Mouse (Mus musculus): ENCODE measurements around the gene Clip1.

The Clip1 gene

DNA sequence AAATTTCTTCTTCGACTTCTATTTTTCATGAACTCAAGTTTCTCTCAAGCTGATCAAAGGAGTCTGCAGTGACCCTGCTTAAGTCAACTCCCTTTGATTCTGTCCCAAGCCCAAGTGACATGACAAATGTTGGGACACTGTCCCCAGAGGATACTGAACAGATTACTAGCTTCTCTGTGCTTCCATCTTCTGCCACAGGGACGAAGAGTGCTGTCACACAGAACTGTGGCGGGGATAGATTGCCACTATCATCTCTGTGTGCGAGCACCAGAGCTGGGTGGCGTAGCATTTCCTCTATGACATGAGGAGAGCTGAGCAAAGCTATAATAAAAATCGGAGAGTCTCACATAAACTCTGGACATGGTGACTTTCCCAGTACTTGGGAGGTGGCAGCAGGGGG lies 82.2 kb downstream of the Clip1 start:
- no peak for DNase-seq (ENCODE audit: low spot score)

DNA sequence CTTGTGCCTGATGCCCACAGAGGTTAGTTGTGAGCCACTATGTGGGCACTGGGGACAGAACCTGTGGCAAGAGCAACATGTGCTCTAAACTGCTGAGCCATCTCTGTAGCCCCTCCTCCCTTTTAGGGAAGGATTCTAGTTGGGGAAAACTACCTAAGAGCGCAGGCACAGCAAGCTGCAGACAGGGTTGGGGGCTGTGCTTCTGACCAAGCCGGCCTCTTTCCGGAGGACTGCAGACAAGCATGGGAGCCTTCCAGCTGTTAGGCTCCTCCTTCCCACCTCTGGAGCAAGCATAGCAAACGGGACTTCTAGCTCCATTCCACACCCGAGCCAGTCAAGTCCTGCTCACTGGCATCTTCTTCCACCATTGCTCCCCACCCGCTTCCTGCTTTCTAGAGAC lies 85.1 kb downstream of the Clip1 start:
- DNase-seq (ENCODE audit: low spot score) = no peak

DNA sequence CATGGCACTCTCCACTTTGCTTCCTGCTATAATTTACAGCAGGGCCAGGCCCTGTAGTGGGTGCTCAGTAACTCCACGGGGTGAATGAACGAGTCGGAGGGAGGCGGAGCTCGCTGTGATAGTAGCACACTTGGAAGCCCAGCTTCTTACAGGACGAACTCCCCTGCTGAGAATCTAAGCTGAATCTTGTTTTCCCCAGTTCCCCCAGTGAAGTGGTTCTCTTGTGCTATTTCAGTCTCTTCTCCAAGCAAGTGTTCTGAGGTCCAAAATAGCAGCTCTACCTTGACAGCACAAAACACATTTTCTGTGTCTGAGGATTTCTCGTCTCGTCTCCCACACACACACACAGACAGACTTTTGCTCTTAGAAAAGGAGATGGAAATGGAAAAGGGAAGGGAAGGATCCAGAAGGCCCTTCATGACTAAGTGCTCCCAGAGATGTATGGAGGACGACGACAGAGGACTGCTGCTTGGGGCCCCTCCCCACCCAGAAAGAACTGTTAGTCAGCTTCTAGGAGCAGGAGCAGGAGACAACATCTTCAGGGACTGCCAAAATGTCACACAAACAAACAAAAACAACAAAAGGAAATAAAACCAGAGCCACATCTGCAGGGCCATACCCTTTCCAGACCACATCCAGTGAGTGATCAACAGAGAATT lies 90.7 kb downstream of the Clip1 start:
- DNase-seq (ENCODE audit: low spot score) = no peak

DNA sequence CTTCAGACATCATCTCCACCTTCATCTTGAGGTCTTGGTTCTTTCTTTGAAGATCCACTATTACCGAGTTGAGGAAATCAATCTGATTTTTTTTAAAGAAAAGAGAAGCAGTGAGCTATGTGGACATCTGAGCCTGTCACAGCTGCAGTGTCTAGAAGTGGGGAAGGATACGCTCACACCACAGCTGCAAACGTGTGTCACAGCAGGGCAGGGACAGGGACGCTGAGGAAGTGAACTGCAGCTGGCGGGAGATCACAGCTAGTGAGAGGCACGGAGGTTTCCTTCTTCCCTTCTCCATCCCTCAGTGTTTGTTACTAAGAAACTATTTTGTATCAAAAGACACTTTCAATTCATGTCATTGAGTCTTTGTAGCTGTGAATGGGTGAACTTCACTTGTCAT lies 104.4 kb downstream of the Clip1 start:
- DNase-seq (ENCODE audit: low spot score) = no peak

DNA sequence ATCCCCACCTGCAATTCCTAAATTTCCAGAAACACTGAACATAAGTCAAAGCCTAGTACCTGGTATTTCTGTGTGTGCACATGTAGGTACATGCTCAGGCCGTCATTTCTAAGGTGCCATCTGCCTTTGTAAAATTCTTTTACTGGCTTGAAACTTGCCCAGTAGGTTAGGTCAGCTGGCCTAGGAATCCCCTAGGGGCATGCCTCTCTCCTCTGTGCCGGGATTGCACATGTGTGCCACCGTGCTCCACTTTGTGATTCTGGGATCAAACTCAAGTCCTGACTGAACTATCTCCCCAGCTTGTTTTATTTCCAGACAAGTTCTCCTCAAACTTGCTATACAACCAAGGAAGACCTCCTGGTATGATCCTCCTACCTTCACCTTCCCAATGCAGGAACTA lies 107.7 kb downstream of the Clip1 start:
- DNase-seq (ENCODE audit: low spot score) = no peak

DNA sequence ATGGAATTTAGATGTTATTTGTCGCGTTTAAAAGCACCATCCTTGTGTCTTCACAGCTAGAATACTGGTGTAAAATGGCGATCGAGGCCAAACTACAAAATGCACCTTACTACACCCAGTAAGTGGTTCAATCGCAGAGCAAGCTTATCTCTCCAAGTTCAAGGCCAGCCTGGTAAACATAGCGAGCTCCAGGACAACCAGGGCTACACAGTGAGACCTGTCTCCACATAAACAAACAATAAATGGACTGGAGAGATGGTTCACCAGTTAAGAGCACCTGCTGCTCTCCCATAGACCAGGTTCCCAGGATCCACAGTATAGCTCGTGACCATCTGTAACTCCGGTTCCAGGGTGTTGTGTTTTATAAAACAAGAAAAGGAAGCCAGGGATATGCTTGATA lies 111.1 kb downstream of the Clip1 start:
- no peak for DNase-seq (ENCODE audit: low spot score)

DNA sequence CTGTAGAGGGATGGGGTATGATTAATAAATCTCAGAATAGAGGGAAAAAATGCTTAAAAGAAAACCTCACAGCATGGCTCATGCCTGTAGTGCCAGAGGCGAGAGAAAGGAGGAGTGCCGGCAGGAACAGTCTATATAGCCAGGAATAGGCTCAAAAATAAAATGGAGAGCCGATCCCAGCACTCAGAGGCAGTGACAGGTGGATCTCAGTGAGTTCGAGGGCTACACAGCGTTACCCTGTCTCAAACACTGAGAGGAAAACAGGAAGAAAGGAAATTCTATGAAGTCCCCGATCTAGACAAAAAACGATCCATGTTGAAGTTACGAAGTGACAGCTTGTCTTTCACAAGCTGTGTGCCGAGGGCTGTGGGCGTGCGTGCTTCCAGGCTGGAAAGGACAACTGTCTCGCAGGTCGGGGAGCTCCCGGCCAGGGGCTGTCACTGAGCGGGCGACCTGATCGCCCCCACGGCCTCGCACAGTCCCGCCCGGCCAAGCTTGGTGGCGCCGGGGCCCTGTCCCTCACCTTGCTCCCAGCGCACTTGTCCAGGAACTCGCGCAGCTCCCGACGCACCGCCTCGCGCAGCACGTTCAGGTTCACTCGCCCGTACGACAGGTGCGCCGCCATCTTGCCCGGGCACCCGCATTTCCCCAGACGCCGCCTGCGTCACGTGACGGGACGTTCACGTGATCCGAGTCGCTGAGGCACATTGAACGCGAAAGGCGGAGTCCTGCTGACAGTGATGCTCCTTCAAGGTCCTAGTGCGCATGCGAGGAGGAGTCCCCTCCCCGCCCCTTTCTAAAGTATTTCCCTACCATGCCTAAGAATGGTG lies 111.8 kb downstream of the Clip1 start, which contains the start of gene Vps33a:
Vps33a (minus strand) TSS at position 682 of the 830 bp plus-strand sequence.
- DNase-seq (ENCODE audit: low spot score) = peak; percentile 99

DNA sequence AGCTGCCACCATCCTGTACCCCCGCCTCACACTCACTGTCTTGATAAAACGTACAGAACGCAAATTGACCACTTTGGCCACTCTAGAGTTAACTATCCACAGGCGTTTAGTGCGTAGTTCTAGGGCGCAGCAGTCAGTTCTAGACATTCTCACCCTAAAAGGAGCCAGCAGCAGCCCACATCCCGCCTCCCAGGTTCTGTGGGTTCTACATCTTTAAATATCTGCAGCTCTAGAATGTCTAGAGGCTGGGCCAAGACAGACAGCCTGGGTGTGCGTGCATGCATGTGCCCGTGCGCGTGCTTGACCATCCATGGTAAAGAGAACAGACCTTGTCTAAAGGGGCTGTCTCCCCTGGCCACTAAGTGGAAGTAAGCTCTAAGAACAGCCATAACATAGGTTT lies 123.3 kb downstream of the Clip1 start:
- DNase-seq (ENCODE audit: low spot score) = peak; percentile 1

DNA sequence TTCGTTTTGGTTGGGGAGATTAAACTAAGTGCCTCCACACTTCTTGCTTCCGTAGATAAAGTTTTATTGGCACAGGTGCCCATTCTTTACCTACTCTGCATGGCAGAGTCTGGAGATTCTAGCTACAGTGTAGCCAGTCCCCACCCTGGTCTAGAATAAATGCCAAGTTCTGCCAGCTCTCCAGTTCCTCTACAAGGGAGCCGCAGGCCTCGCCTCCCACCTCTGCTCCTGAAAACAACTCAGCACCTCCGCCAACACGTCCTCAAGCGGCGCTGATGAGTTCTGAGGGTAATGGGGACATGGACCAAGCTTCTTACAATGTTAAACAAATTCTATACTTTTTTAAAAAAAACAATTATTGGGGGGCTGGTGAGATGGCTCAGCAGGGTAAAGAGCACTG lies 124.8 kb downstream of the Clip1 start:
- DNase-seq (ENCODE audit: low spot score) = peak; percentile 21

DNA sequence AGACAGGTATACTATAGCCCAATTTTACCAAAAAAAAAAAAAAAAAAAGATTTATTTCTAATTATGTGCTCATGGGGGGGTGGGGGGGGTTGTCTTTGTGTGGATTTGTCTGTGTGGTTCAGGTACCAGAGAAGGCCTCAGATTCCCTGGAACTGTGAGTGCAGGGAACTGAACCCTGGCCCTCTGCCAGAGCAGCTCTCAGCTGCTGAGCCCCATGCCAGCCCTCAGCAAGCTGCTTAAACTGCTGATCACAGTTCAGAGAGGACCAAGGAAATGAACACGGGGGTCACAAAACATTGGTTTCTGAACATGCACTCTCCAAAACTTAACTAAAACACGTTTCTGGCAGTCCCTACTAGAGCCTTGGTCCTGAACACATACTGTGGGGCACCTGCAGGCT lies 128.0 kb downstream of the Clip1 start:
- DNase-seq (ENCODE audit: low spot score) = peak; percentile 23

DNA sequence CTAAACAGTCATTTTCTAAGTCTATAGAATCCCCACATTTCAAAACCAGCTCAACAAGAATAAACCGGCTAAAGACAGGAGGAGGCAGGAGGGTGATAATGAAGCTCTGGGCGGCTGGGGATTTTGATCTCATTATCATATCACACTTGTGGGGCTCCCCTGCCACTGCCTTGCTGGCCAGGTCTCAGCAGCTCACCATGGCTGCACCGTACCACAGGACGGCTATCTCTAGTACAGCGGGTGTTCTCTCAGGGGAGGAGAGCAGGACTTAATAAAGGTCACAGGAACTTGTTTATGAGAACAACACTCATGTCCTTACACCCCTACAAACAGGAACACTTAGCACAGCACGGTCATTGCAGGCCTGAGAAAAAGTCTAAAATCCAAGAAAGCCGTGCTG lies 128.7 kb downstream of the Clip1 start:
- peak; percentile 3 for DNase-seq (ENCODE audit: low spot score)

DNA sequence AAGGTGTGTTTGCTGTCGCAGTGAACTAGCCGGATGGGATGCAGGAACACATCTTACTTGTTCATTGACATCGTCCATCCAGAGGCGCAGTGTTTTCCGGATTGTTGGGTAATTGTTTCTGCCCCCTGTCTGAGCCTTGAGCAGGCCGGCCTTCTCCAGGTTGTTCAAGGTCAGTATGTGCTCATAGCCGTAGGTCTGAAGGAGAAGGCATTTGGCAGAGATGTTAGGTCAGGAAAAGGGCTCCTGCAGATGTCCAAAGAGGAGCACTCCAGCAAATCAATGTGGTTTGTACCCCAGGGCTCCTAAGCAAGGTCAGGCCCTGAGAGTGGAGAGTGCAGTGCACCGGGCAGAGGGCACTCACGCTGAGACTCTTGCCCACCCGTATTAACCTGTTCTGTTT lies 150.6 kb downstream of the Clip1 start:
- DNase-seq (ENCODE audit: low spot score) = peak; percentile 7

DNA sequence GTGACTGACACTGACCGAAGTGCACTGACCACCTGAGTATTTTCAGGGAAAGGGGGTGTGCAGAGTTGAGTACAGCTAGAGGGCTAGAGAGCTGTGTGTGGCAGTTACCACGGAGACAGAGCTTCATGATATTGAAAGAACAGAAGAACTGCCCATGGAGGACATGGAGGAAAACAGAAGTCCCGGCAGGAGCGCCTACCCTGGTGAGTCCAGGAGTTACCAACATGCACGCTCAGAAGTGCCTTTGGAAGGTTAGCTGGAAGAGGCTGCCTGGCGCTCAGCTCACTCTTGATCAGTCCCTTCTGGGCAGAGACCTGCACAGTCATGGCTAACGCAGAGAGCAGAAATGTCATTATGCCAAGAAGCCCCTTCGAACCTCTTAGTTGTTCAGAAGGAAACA lies 154.4 kb downstream of the Clip1 start:
- peak; percentile 1 for DNase-seq (ENCODE audit: low spot score)

DNA sequence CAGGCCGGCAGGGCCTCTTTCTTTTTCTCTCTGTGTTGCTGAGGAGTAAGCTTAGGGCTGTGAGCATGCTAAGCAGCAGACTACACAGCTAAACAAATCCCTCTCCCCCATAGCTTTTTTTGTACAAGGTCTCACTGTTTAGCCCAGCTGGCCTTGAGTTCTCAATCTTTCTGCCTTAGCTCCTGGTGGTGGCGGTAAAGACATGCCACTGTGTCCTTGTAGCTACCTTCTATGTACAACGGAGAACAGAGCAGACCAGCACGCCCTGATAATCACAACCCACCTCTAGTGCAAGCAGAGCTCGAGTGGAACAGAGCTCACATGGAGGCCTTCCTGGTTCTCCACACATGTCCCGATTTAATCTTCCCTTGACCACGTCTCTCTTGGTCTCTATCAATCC lies 155.8 kb downstream of the Clip1 start:
- DNase-seq (ENCODE audit: low spot score) = peak; percentile 3

Data from testis, postnatal 14 days (tissue).